Mouse (Mus musculus) spleen, postnatal 10 days (tissue): ENCODE measurements around the gene Get4.

Experiments
- DNase-seq, 2 experiments: peaks; one replicate each; pipeline ENCODE4 v3.0.0; 2021 to 2022; ENCODE audit warnings: low spot score in 2 of 2

The Get4 gene

DNA sequence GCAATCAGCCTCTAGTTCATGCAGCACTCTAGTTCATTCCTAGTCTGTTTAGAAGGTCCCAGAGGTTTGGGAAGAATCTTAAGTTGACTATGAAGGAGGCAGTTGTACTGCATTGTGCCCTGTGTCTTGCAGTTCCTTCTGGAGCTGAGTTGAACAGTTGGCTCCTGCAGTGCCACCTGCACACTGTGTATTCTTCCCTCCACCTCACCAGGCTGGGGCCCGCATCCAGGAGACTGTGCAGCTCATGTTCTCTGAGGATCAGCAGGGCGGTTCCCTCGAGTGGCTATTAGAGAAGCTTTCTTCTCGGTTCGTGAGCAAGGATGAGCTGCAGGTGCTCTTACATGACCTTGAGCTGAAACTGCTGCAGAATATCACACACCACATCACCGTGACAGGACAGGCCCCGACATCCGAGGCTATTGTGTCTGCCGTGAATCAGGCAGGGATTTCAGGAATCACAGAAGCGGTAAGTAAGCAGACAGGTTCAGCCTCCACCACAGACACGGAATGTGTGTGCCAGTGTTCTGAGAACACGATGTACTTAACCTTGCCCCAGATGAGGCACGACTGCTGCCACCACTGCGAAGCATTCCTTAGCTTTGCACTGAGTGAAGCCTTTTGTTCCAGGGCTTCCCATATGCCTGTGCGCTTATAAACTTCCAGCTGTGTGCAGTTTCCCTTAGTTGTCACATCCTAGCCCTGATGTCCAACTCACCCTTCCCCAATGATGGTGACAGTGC, 10.9 kb upstream of the Get4 start:
- no peak for DNase-seq

DNA sequence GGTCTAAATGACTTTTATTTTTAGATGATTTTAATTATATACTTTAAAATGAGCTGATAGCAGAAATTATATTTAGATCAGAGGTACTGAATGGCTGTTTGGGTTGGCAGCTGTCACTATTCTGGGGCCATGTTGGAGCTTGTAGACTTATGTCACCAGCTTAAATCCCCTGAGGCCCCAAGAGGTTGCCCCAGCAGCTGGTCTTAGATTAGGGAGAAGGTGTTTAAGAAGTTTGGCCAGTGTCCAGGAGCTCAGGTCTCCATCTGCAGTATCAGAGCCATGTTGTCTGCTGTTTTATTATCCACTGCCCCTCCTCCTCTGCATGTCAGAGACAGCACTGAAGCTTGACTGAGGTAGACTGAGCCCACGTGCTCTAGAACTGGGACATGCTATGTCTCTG, 8.7 kb upstream of the Get4 start:
- peak in 1 of 2 experiments; percentile 26 for DNase-seq

DNA sequence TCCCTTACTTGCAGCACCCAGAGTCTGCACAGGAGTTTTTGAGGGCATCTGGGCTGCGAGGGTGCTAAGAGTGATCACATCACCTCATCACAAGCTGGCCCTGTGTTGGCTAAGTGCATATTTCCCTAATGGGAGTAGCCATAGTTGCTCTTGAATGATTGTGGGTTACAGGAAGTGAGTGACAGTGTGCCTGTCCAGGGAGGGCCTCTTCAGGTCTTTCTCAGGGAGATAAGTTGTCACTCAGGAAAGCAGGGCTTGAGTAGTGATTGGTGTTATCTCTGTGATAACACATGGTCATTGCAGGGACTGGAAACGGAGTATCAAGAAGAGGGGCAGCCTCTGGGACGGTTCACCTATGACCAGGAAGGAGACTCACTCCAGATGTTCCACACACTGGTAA, 4.4 kb upstream of the Get4 start:
- no peak for DNase-seq

DNA sequence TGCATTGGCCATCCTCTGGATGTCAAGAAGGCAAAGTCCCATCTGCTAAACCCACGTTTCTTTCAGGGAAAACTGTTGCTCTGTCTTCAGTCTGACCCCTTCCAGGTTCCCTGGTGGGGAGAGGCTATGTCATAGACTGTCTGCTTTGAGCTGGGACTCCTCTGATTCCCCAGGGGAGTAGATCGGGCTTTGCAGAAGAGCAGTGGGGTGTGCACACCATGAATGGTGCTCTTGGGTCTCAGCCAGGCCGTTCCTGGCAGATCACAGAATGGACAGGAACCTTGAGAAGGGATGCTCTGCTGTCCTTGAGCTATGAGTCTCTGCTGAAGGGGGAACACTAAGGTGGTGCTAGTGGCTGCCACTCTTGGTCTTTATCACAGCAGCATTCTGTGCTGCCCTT, 3.3 kb upstream of the Get4 start:
- no peak for DNase-seq

DNA sequence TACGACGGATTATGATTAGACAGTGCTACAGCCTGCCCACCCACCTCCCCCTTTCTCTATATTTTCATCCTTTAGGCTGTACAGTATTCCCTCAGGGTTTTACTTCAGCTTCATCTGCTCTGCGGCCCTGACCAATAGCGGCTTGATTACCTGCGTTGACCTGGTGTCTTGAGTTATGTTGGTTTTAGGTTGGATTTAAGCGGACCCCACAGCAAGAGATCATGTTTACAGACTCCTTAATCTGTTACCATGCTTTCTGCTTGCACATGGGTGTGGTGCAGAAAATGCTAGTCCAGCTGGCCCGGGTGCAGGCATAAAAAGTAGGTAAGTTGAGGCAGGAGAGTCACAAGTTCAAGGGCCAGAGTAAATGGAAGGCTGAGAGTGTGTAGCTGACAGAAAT, 845 bp upstream of the Get4 start:
- no peak for DNase-seq

DNA sequence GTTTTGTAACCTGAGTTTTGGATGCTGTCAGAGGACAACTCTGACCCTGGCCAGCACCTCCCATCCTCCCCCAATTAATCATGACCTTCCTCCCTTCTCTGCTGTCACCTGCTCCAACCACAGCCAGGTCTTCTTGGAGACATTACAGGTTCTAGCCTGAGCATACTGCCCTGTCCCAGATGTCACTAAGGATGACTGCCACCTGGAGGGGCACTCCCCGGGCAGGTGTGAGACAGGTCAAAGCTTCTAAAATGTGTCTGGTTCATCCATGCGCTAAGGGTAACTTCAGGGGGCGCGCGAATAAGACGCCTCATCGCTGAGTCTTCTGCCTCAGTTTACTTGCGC, 416 bp upstream of the Get4 start:
- no peak for DNase-seq

DNA sequence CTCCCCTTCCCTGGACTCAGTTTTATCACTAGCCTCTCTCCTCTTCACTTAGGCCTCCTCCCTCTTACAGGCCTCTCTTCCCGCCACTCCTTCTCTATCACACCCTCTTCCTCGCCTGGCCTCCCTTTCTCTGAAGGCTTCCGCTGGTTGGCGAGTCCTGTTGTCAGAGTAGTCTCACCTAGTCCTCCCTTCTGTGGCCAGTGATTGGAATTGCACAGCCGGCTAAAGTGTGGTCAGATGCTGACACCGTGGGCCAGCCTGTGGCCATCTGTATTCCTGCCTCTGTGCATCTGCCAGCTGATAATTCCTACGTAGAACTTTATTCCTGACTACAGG, 754 bp downstream of the Get4 start:
- peak in 1 of 2 experiments; percentile 56 for DNase-seq

DNA sequence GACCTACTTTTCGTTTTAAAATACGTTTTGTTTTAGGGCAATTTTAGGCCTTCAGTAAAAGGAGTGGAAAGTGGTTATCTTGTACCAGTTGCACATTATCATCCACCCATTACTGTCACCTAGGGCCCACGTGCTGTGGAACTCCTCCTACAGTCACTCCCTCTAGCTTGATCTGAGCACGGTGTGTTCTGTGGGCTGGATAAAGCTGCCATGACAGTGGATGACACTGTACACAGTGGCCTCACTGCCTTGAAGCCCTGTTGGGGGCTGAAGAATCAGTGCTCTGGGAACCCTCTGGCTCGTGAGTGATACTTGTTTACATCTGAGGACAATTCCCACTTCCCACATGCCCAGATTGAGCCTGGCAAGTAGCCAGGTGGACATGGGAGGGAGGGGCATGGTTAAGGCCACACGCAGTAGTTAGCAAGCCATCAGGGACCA, 1.2 kb downstream of the Get4 start:
- DNase-seq = peak; percentile 36 to 53

DNA sequence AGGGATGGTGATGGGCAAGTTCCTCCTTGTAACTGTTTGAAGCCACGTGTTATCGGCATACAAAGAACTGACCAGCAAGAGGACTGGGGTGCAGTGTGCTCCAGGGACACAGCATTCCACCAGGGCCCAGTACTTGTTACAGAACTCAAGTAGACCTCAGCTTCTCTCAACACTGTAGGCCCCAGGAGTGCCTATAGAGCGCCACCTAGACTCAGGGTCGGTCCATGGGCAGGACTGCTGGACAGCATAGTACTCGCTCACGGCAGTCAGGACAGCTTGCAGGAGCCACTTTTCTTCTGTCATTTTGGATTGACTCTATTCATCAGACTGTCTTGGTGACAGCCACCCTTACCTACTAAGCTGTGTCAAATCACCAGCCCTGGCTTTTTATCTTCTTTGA, 2.8 kb downstream of the Get4 start:
- DNase-seq = no peak

DNA sequence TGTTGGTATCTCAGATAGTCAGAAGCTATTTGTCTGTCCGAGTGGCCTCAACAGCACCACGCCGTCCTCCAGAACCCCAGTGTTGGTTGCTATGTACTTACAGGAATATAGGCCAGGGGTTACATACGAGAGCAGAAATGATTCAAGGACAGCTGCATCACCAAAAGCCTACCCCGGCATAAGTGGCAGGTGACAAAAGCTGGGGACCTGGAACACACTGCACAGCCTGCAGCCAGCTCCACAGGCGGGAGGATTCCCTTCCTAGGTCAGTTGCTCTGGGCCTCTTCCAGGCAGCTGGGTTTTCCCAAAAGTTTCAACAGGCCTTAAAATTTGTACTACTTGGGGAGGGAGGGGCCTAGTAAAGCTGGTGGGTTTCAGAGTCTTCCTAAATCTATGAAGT, 3.7 kb downstream of the Get4 start:
- no peak for DNase-seq

DNA sequence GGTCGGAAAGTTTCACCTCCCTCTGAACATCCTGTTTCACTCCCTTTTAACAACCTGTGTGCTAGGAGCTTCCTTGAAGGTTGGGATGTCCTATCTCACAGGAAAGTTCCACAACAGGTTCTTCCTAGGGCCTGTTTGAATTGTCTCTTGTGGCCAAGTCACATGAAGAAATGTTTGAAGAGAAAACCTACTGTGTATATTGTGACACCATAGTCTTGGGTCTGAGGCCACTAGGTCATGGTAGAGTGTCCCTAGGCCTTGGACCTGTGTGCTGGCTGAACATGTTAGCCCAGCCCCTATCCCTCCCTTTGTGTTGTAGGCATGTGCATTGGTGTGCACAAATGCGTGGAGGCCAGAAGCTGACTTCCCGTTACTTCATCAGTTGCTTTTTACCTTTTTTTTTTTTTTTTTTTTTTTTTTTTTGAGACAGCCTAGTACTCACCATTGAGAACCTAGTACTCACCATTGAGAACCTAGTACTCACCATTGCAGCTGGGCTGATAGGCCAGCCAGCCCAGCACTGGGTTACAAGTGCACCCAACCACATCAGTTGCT, 4.2 kb downstream of the Get4 start:
- DNase-seq = no peak

DNA sequence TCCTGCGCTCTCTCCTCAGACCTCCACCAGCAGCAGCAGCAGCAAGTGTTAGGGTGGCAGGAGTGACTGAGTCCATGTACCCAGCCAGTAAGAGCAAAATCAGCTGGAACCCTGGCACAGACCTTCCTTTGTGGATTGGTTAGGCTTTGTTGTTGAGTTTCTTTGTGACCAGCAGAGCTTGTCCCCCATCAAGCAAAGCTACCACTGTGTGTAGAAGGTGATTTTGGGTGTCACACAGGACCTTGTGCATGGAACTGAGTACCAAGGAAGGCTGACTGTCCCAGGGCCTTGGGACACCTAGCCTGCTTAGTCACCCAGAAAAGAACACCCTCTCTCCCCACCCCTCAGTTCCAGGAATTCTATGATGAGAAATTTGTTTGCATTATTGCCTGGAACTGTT, 5.1 kb downstream of the Get4 start:
- DNase-seq = no peak

DNA sequence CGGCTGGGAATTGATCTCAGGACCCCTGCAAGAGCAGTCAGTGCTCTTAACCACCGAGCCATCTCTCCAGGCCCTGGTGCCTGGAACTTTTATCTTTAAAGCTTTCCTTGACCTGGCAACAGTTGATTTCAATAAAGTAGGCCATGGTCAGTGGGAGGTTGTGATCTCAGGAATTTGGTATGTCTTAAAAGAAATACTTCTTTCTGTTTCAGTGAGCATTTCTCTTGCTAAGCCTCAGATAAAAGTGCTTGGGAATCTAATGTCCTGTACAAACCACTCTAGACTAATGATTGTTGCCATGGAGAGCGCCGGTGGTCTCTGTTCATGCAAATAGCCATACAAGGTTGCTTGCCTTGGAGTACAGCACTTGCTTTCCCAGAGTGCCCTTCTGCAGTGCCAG, 5.7 kb downstream of the Get4 start:
- no peak for DNase-seq

DNA sequence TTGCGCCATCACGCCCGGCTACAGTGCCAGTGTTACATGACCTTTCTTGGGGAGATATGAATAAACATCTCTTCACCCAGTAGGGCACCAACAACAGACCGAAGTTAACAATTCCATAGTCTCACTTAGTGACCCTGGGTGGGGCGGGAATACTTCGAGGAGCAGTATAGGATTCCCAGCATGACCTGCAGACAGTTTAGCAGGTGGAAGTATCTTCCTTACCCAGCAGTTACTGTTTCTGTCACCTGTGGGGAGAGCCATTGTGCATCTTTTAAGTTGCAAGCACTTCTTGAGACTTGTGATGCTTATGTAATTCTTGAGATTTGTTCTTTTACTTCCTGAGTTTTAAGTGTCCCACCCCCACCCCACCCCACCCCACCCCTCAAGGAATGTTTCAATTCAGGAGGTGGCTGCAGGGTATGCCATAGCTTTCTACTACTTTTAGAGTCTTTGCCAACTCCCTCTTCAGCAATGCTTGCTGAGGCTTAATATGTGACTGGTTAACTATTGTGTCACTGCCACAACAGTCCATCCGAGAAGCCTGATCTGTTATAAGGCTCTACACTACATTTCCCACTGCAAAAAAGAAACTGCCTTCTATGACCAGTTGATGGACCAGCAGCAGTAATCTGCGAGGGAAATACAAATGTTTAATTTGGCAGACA, 6.4 kb downstream of the Get4 start:
- DNase-seq = no peak

DNA sequence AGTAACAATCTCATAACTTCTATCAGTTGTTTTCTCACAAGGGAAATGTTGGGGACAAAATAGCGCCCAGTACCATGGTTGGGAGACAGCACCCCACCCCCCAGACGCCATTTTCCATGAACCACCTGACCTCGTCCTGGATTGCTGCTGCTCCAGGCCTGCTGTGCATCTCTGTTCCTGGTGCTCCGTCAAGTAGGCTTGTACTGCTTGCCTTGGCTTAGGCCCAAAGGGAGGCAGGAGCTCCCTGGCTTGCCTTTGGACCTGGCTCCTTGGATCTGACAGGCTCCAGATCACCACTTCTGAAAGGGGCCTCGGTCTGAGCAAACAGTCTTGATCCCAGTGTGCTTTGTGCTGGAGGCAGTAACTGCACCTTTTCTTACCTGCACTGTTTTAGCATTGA, 7.7 kb downstream of the Get4 start:
- peak in 1 of 2 experiments; percentile 12 for DNase-seq

DNA sequence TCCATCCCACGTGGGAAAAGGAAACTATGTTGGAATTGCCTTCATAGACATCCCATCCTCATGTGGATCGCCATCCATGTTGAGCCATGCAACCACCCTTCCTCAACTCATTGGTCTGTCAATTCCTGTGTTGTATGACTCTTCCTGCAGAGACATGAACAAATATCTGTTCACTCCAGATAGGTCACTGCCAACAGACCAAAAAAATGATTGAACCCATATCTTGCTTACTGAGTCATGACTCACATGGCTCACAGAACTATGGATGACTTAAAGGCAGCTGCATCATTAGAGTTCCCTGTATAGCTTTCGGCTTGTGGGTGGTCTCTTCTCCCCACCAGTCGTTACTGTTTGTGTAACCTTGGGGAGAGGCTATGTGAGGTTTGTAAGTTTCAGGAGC, 9.3 kb downstream of the Get4 start:
- DNase-seq = no peak

DNA sequence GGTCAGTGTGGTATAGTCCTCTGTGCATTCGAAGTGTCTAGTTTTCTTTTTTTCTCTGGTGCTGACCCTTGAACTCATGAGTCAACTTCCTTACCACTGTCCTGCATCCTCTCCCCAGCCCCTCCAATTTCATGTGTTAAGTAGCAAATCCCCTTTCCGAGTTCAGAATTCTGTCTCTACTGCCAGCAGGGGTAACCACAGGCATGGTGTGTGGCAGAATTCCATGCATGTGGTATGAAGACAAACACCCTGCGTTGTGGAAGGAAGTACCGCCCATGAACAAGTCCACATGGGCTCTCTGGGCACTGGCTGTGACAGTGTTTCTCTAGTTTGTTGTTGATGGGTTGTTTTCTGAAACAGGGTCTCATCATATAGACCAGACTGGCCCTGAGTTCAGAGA, 15.5 kb downstream of the Get4 start:
- DNase-seq = no peak

DNA sequence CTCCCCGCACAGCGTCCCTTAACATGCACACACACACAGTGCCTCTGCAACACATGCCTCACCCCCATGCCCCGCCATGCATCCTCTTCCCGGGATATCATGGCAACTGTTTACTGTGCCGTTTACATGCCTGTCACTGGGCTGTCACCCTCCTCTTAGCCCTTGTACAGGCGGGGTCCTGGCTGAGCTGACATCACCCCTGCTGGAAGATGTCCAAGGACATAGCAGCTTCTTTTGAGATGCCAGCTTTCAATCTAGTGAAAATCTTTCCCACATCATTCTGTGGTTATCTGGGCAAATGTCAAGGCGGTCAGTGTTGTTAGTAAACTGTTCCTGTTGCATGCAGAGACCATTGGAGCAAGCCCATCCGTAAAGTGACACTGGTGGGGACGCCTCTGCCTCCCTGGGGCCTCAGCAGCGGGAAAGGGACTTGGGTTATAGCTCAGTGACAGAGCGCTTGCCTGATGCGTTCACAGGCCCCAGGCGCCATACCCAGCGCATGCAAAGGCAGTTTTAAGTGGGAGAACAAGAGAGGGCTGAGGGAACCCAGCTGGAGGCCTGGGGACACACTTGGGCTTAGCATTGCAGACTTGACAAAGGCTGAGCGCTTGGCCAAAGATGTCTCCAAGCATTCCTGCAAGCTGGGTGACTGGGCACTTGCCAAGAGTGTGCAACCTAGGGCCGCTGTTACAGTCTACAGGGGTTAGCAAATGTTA, 18.8 kb downstream of the Get4 start:
- peak in 1 of 2 experiments; percentile 15 for DNase-seq

DNA sequence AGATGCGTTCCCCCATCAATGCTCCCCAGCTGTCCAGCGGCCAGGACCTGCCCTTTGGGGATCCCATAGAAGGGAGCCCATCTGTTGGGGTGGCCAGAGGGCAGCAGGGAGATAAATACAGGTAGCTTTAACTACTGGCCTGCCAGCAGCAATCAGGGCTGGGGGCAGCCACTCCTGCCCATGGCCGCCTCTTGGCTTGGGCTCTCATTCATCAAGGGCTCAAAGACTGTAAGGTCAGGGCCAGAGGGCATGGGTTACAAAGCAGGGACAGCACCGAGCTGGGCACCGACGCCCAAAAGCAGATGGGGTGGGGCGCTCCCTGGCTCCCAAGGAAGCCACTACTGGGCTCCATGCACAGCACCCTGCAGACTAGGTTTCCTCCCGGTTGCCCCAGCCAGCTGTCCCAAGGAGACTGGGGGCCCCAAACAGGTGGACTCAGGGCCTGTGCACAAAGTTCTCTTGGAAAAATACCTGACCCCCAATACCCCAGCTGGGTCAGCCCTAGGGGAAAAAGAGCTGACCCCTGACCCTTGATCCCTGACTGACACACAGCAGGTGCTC, 19.9 kb downstream of the Get4 start:
- DNase-seq = peak in 1 of 2 experiments; percentile 12

DNA sequence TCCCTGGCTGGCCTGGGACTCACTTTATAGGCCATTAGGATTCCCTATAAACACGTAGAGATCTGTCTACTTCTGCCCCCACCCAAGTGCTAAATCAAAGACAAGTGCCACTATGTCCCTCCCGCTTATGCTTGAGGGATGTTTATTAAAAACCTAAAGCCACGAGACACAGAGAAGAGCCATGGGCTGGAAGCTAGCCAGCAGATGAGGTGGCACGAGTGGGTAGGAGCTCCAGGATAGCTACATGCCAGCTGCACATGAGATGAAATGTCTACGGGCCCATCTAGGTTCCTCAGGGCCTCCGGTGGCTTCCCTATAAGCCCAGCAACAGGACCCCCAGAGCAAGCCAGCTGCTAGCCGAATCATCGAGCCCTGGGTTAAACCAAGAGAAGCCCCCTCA, 25.2 kb downstream of the Get4 start:
- DNase-seq = no peak

DNA sequence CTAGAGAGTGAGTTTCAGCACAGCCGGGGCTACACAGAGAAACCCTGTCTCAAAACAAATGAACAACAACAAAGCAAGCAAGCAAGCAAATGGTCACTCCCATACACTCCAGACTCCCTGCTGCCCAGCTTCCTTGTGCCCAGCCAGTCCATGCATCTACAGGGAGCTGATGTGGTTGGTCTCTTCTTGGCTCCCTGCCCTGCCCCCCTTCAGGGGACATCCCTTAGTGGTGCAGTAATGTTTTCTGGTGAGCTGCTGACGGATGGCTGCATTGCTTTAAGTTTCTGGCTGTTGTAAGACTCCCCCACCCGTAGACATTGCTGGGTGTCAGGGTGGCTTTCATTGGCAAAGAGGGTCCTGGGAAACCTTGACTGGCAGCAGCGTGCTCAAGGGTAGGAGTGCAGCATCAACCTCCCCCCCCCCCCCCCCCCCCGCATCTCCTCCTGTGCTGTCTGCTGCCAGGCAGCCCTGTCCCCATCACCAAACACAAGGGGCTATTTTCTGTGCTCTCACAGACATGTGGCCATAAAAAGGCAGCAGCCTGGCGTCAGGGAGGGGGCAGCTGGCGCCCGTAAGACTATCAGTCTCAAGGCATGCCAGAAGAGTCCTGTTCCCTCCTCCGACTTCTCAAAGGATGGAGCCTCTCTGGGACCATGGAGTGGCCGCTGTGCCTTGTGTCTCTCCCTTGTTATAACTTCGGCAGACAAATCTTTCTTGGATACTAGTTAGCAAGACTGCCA, 29.4 kb downstream of the Get4 start:
- DNase-seq = peak in 1 of 2 experiments; percentile 15

DNA sequence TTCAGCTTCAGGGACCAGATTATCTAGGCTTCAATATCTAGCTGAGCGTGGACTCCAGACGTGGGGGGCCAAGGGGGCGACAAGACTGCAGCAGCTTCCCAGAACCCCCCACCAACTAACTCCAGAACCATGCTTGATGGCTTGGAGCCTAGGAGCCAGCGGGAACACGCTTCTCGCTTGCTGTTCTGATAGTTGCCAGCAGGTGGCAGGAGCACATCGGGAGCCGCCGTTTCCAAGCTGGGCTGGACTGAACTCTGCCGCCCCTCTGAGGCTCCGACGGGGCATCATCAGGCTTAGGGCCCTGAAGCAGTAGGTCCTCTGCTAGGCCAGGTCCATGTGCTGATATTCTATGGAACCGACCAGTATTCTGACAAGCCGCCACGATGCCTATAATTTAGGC, 30.1 kb downstream of the Get4 start:
- DNase-seq = peak; percentile 83 to 88
